Mouse (Mus musculus): ENCODE measurements around the gene Pip4k2c.
"Not testable (repeated sequence)": the region's sequence is repeated elsewhere in the genome, so short reads cannot be mapped to it uniquely, and the experiment has no call there.

The Pip4k2c gene

DNA sequence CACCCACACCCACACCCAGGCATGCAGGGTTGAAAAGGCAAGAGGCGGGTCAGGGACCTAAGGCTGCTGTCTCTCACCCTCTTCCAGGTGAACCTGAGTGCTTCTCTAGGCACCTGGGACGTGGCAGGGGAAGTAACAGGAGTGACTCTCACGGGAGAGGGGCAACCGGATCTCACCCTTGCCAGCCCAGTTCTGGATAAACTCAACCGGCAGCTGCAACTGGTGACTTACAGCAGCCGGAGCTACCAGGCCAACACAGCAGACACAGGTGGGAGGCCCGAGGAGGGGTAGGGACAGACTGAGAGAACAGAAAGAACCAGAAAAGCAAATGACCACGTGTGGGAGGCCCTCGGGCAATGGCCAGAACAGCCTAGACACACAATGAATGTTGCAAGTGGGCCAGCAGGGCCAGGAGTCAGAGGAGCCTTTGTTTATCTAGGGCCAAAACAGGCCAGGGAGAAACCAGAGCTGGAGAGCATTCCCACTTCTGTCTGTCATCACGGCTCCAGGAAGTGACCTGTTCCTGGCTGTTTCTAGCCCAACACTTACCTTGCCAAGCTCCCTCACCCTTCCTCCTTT, 43.7 kb downstream of the Pip4k2c start:
- DNase-seq (ENCODE audit: low spot score): no peak

DNA sequence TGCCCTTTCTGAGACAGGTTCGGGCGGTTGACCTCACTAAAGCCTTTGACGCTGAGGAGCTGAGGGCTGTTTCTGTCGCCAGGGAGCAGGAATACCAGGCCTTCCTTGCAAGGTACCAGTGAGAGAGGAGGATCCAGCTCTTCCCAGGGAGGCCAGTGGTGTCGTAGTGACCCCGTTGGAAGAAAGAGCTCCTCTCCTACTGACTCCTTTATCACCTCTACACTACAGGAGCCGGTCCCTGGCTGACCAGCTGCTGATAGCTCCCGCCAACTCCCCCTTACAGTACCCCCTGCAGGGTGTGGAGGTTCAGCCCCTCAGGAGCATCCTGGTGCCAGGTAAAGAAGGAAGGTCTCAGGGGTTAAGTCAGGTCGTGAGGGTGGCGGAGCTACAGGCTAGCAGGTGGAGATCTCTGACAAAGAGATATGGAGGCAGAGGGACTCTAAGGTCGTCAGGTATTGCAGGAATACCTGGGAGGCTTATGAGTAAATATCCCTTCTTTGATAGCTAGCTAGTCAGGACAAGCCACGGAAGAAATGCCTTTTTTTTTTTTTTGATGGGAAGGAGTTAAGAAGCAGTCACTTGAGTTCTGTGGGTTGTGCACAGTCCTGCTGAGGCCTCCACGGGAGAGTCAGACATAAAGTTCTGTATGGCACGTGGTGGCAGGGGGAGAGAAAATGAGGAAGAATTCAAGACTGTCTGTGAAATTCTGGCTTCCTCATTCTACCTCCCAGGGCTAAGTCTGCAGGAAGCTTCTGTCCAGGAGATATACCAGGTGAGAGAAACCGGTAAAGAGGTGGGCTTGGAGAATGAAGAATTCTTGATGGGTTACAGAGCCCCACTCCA, 44.4 kb downstream of the Pip4k2c start:
- DNase-seq (ENCODE audit: low spot score): no peak

DNA sequence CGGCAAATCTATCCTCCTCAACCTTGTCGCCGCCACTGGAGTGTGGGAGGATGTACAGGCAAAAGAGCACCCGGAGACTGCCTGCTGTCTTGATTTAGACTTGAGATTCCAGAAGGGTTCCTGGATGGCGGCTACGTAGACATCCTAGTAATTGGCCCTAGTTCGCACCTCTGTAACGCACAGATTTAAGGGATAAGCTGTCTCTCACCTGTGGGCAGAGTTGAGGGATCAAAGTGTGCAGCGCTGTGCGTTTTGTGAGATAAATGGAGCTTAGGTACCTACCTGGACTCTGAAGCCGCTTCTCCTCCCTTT, 45.0 kb downstream of the Pip4k2c start:
- no peak for DNase-seq (ENCODE audit: low spot score)

DNA sequence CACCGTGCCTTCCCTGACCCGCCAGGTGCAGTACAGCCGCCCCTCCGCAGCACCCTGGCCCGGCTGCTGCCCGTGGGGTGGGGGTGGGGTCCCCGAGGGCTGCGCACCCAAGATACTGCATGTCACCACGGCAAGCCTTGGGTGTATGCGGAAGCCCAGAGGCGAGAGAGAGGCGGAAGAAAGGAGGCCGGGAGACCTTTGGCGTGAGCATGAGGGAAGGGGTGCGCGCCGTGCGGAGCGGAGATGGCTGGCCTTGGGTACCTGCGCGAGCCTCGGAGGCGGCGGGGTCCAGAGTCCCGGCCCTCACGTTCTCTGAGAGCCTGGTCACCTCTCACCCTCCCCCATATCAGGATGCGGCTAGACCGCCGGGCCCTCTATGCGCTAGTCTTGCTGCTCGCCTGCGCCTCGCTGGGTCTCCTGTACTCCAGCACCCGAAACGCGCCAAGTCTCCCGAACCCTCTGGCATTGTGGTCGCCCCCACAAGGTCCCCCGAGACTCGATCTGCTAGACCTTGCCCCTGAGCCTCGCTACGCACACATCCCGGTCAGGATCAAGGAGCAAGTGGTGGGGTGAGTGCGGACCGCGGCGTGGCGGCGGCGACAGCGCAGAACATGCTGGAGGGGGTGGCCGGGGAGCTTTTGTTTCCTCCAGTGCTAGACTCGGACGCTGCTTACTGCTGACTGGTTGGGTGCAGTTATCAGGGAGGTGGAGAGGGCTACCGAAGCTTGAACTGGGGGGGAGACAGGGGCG, 45.6 kb downstream of the Pip4k2c start:
- peak; percentile 64 for DNase-seq (ENCODE audit: low spot score)

DNA sequence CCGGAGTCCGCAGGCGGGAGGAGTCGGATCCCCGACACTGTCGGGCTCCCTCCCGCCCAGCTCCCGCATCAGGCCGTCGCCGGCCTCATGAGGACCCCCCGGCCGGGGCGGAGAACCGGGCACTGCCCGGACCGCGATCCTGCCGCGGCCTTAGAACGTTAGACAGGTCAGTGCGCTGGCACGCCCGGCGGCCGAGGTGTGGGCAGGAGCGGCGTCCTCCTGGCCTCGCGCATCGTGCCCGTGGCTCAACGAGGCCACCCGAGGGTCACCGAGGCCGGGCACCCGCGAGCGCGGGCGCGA, 46.1 kb downstream of the Pip4k2c start:
- DNase-seq (ENCODE audit: low spot score): no peak

DNA sequence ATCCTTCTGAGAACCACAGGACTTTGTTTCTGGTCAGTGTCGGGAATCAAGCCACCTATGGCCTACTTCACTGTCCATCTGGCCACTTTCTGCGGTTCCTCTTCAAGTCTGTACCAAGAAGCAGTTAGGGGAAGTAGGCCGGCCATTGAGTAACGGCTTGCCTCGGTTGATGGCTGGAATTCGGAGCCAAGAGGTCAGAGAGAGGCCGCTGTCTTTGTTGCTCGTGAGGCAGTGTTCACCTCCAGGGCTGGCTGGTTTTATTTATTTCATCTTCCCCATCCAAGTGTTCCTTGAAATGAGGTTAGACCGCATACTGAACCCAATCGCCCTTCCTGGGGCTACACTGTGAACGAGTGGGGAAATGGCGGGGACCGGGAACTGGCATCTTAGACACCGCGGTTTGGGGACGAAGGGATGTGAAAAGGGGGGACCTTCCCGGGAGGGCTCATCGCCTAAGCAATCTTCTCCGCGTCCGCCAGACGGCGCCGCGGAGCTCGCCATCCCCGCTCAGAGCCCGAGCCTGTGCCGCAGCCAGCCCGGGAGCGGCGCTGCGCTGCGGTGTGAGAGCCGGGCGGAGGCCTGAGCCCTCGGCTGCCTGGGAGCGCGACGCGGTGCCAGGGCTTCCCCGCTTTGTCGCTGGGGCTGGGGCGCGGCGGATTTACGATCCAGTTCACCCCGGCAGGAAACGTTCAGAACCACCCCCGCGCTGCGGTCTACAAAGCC, 46.6 kb downstream of the Pip4k2c start, which contains the start of gene B4galnt1:
Gene B4galnt1 (plus strand): TSS at position 595 of the 723 bp plus-strand sequence.
- peak; percentile 79 for DNase-seq (ENCODE audit: low spot score)

DNA sequence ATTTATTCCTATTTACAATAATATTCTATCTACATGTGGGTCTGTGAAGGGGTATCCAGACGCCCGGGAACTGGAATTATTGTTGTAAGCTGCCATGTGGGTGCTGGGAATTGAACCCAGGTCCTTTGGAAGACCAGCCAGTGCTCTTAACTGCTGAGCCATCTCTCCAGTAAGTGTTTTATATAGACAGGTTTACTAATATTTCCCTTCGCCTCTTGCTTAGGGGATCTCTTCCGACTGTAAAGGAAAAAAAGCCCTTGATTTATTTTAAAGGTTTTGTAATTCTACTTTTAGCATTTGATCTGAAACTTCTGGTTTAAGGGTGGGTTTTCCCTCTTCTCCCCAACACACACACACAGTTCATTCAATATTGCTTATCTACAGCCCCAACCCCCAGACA, 47.2 kb downstream of the Pip4k2c start:
- DNase-seq (ENCODE audit: low spot score): no peak

DNA sequence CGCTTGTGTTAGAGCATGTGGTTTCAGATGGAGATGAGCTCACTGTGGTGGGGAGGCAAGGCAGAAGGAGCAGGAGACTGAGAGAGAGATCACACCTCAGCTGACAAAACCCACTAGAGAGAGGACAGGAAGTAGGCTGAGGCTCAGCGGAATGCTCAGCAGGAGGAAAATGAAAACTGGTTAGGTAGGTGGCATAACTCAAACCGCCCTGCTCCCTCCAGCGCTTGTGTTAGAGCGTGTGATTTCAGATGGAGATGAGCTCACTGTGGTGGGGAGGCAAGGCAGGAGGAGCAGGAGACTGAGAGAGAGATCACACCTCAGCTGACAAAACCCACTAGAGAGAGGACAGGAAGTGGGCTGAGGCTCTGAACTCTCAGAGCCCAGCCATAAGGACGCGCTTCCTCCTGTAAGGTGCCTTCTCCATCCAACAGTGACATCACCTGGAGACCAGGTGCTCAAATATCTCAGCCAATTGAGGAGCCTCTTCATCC, 48.6 kb downstream of the Pip4k2c start:
- DNase-seq (ENCODE audit: low spot score): not testable (repeated sequence)

DNA sequence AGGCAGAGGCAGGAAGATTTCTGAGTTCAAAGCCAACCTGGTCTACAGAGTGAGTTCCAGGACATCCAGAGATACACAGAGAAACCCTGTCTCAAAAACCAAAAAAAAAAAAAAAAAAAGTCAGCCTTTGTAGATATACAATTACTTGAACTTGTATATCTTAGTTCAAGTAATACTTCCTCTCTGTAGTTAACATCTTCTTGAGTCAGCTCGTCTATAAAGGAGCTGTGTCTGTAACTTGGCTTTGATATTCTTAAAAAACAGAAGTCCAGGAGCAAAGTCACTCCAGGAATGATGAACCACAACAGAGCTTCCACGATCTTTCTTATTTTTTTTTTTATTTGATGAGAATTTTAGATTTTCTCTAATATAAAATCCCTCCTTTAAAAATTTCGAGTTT, 50.7 kb downstream of the Pip4k2c start:
- no peak for DNase-seq (ENCODE audit: low spot score)

DNA sequence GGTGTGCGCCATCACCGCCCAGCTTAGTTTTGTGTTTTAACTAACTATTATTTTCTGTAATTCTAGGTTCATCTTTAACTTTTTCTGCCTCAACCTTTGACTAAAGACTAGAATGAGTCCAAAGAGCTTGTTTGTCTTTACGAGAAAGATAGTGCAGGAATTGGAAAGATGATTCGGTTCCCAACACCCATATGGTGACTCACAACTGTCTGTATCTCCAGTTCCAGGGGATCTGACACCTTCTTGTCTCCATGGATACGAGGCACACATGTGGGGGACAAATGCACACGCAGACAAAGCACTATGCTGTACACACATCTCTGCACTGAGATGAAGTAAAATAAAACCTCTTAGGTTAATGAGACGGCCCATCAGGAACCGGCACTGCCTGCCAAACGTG, 51.3 kb downstream of the Pip4k2c start:
- DNase-seq (ENCODE audit: low spot score): no peak

DNA sequence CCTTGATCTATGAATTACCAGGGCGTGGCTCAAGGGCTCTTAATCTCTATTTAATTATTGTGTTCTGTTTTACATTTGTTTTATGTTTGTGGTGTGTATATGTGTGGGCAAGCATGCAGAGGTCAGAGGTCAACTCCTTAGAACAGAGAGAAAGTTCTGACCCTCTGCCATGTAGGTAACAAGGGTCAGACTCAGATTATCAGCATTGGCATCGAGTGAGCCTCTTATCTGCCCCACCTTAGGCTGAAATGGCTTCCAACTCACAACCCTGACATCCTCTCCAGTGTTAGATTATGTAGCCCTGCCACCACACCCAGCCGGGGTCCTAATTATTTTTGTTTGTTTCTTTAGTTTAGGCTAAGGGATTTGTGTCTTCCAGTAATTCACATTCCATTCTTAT, 52.9 kb downstream of the Pip4k2c start:
- DNase-seq (ENCODE audit: low spot score): no peak

DNA sequence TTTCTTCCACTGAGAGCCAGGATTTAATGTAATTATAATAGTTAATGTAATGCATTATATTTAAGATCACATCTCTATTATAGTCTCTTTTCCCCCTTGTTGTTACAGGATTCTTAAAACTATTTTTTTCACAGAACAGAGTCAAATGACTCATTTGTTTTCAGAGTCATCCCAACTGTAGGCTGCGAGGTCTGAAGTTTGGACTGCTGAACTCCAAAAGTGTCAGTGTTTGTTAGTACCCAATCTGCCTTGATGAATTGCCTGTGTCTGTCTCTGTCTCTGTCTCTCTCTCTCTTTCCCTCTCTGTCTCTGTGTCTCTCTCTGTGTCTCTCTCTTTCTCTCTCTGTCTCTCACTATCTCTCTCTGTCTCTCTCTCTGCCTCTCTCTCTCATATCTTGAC, 54.9 kb downstream of the Pip4k2c start:
- DNase-seq (ENCODE audit: low spot score): no peak

DNA sequence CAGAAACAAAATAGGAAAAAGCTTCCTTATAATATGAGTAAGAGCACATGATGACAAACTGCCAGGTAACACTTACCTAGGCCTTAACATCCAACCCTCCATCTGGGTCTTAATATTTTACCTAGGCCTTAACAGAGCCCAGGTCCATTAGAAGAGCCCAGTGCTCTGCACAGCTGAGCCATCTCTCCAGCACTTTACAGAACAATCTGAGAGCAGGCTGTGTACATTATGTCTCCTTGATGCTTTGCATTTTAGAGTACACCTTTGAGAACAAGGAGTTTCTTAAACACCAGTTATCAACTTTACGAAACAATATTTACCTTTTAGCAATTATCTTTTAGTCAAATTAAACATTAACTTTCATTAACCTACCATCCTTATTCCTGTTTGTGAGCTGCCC, 55.3 kb downstream of the Pip4k2c start:
- DNase-seq (ENCODE audit: low spot score): no peak

DNA sequence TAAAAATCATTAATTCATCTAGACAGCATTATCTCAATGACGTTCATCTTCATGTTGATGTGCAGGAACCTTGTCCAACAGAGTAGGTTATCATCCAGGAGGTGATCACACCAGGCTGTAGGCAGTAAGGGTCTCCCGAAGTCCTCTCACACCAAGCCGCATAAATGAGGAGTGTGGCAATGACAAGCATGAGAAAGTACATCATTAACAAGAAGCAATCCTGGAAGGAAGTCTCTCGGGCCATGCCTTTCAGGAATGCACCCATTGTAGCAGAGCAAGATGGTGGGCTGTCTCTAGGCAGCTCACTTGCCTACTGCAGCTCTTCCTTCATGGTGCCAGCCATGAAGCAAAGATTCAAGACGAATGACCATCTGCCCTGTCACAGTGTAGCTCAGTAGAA, 56.7 kb downstream of the Pip4k2c start:
- DNase-seq (ENCODE audit: low spot score): no peak

DNA sequence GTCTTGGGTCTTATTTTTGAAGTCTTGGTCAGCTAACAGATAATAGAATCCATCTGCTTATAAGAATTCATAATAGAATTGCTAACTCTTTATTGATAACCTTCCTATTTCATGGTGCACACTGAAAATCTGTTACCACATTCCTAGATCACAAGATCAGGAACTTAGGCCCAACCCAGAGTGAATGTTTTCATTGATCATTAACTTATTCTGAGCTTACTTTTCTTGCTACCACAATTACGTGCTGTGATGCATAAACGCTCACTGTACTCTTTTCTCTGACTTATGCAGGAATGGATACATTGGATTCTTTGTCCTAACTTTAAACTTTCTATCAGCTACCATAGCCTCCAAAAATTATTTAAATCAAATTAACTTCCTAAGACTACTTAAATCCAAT, 57.1 kb downstream of the Pip4k2c start:
- no peak for DNase-seq (ENCODE audit: low spot score)

DNA sequence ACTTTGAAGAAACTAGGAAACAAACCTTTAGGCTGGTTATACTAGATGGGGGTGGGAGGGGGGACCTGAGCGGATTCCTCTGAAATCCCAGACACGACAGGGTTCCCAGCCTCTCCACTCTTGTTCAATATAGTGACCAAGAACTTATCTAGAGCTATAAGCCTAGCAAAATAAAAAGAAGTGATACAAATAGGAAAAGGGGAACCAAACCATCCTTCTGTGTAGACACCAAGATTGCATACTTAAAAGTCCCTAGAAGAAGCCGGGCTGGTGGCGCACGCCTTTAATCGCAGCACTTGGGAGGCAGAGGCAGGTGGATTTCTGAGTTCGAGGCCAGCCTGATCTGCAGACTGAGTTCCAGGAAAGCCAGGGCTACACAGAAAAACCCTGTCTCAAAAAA, 58.1 kb downstream of the Pip4k2c start:
- DNase-seq (ENCODE audit: low spot score): no peak

DNA sequence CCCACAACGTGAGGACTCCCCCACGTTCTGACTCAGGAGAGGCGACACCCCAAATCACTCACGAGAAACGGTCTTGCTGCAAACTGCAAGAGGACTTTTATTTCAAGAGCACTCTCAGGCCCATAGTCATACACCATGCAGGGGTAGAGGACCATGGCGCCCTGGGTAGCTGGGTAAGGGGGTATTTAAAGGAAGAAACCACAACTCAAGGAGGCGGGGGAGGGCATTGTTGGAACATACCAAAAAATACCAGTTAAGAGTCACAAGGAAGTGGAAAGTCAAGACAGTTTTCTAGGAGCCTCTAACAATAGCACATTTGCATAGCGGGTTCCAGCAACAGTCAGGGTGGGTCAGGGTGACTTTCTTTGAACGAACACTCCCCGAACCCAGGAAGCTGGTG, 58.8 kb downstream of the Pip4k2c start:
- not testable (repeated sequence) for DNase-seq (ENCODE audit: low spot score)

DNA sequence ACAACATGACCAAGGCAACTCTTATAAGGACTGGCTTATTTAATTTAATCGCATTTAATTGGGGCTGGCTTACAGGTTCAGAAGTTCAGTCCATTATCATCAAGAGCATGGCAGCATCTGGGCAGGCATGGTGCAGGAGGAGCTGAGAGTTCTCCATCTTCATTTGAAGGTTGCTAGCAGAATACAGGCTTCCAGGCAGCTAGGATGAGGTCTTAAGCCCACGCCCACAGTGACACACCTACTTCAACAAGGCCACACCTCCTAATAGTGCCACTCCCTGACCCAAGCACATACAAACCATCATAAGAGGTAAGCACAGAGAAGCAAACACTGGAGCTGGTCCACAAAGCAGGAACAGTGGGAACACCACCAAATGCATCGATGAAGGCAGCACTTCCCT, 60.2 kb downstream of the Pip4k2c start:
- not testable (repeated sequence) for DNase-seq (ENCODE audit: low spot score)

DNA sequence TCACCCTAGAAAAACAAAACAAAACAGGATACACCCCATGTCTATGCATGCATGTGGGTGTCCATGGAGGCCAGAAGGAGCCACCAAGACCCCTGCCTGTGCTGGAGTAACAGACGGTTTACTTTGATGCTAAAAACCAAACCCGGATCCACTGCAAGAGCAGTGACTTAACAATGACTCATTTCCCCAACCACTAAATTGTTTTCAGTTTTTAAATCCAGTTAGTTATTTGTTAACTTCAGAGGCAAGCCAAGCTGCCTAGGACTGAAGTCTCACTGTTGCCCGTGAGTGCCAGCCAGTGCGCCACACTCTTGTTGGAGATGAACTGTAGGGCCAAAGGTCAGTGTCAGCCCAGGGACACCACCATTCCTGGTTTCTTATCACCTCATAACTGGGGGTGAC, 60.9 kb downstream of the Pip4k2c start:
- no peak for DNase-seq (ENCODE audit: low spot score)

DNA sequence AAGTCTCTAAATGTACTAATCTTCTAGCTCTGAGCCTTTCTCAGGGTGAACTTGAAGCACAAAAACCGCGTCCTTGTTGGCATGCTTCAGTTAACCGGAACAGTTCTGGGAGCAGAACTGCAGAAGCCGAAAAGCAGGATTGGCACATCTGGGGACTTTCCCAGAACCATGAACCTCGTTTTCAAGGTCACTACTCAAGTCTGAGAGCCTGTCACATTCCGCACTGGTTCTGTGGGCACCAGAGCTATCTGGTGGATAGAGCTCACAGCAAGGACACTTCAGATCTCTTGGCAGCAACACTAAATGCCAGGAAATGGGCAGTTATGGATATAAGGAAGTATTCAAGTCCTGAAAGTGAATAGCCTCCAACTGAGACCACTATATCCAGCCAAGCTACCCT, 64.2 kb downstream of the Pip4k2c start:
- DNase-seq (ENCODE audit: low spot score): no peak
